Mouse (Mus musculus) forebrain, embryonic 14.5 days (tissue): Measurements from ENCODE around the gene Rbl2. TPM values are rescaled to one million over a fixed set of nuclear protein-coding genes. Genes with fewer than 3 reads are reported as not detected.

Experiments
- ATAC-seq: fragments of 200-750 bp; cut with Nextera tagmentation; 2 replicates; pipeline ENCODE4 v1.8.0; 2017; ENCODE audit warnings: mild to moderate bottlenecking, moderate library complexity
- DNase-seq: peaks from one replicate; pipeline ENCODE4 v3.0.0-alpha.2; 2015; ENCODE audit warnings: low spot score
- H3K27ac ChIP-seq: fragments of 300-500 bp; sonication (generic); 2 replicates; pipeline ENCODE4 v1.5.1; 2014; ENCODE audit warnings: low read depth, mild to moderate bottlenecking, control low read depth, low read length, moderate library complexity
- H3K27me3 ChIP-seq: fragments of 300-500 bp; sonication (generic); replicated peaks from 2 replicates; pipeline ENCODE4 v1.6.1; 2014; ENCODE audit warnings: low read length, control low read depth, mixed read lengths; ENCODE audit not compliant: control insufficient read depth, insufficient read depth
- H3K36me3 ChIP-seq: fragments of 300-500 bp; sonication (generic); 2 replicates; pipeline ENCODE4 v1.6.1; 2014; ENCODE audit warnings: low read length, control low read depth; ENCODE audit not compliant: control insufficient read depth, insufficient read depth
- H3K4me1 ChIP-seq: fragments of 300-500 bp; sonication (generic); 2 replicates; pipeline ENCODE4 v1.6.1; 2014; ENCODE audit warnings: antibody characterized with exemption, low read length, control low read depth; ENCODE audit not compliant: control insufficient read depth, insufficient read depth
- H3K4me2 ChIP-seq: fragments of 300-500 bp; sonication (generic); 2 replicates; pipeline ENCODE4 v1.6.1; 2014; ENCODE audit warnings: mild to moderate bottlenecking, control low read depth, low read length
- H3K4me3 ChIP-seq: fragments of 300-500 bp; sonication (generic); 2 replicates; pipeline ENCODE4 v1.5.1; 2014; ENCODE audit warnings: low read depth, low read length, control low read depth
- H3K9ac ChIP-seq: fragments of 300-500 bp; sonication (generic); 2 replicates; pipeline ENCODE4 v1.6.1; 2014; ENCODE audit warnings: mild to moderate bottlenecking, low read length, control low read depth, moderate library complexity
- H3K9me3 ChIP-seq: fragments of 300-500 bp; sonication (generic); replicated peaks from 2 replicates; pipeline ENCODE4 v1.6.1; 2016; ENCODE audit warnings: low read length, control low read depth, mixed read lengths; ENCODE audit not compliant: control insufficient read depth
- WGBS: fragments of 180-500 bp; shearing (Covaris S2); extraction: QIAGEN DNeasy Blood & Tissue Kit; methylation state at CpG from one replicate; pipeline ENCODE4 v1.1.7; 2014; 5-methylcytosine and 5-hydroxymethylcytosine counted together
- polyA plus RNA-seq: library from polyadenylated mRNA; unstranded; fragments of >200 nt; fragmentation: Nextera tagmentation; extraction: Ambion mirVana; gene quantifications from 2 replicates; pipeline ENCODE4 v1.2.1, GENCODE M21; 2014

Rbl2 gene
- polyA plus RNA-seq, 1 experiment from 2014 or later, result 14.6 TPM

DNA sequence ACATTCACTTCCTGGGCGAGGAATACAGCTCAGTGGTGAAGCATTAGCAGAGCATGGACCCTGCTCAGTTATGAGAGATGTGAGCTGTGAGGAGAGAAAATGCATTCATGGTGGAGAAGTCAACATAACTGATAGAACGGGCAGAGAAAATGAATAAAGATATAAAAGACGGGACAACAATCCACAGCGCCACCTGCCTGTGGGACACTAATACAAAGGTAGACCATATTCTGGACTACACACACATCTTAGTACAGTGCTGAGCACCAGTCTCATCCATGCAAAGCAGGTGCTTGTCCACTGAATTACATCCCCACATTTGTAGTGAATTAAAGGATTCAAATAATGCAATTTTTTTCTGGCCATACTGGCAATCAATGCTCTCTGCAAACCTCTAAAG is 47.7 kb downstream of the Rbl2 start:
- no peak overlapping the region for H3K4me3 ChIP-seq
- no peak overlapping the region for H3K4me2 ChIP-seq
- H3K27ac ChIP-seq, result no peak overlapping the region
- no peak overlapping the region for H3K9ac ChIP-seq
- ATAC-seq (no peak), DNase-seq (no peak)
- H3K4me1 ChIP-seq, result no peaks in the 10 kb centered on the region
- peaks cover 84% of the 10 kb centered on the region for H3K36me3 ChIP-seq
- 91% methylated on average over 4 of the region's 4 CpGs for WGBS
- no peaks in the 10 kb centered on the region for H3K9me3 ChIP-seq
- H3K27me3 ChIP-seq, result no peaks in the 10 kb centered on the region

DNA sequence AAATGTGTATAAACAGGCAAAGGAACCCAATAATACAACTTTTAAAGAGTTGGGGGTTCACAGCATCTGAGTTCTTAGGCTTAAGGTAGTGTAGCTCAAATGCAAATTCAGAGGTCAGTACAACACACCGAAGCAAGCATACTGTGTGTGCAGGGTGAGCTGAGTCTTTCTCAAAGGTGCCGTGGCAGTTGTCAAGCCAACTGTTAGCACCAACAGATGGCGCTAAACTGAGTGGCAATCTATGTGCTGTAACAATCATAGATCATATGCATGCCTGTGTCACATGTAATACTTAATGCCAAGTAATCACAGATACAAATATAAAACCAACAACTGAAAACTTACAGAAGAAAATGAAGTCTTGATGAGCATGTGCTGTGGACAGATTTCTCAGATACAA is 48.3 kb downstream of the Rbl2 start:
- 80% methylated on average over 3 of the region's 3 CpGs for WGBS
- H3K27me3 ChIP-seq, result no peaks in the 10 kb centered on the region
- peaks cover 85% of the 10 kb centered on the region for H3K36me3 ChIP-seq

DNA sequence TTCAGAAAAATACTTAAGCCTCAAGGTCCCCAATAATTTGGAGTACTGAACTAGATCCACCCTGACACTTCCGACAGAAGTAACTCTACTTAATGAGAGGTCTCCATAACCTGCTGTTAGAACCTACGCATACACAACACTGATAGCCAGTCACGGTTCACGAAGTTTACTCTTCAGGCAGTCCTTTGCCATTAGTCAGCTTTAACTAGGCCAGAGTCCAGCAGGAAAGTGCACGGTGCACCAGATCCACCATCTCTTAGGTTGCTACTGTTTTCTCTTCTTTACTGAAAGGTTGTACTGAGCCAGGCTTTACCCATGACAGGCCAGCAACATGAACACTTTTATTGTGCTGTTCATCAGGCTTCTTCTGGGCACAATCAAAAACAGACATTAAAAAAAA is 54.5 kb downstream of the Rbl2 start:
- Histone ChIP-seq H3K4me1 (no peaks in the 10 kb centered on the region), H3K4me2 (no peak overlapping the region), H3K27ac (no peak overlapping the region), H3K9me3 (no peaks in the 10 kb centered on the region), H3K4me3 (no peak overlapping the region), H3K36me3 (peaks cover 93% of the 10 kb centered on the region), H3K9ac (no peak overlapping the region), H3K27me3 (no peaks in the 10 kb centered on the region)
- DNase-seq (no peak), ATAC-seq (no peak)
- WGBS, result 94% methylated on average over 5 of the region's 5 CpGs

More for the DNA sequence above, 48.3 kb downstream of the Rbl2 start:
- no peak overlapping the region for H3K4me2 ChIP-seq
- H3K9ac ChIP-seq, result no peak overlapping the region
- ATAC-seq (no peak), DNase-seq (peak; percentile 24)
- no peak overlapping the region for H3K4me3 ChIP-seq
- no peaks in the 10 kb centered on the region for H3K9me3 ChIP-seq
- H3K4me1 ChIP-seq, result no peaks in the 10 kb centered on the region
- no peak overlapping the region for H3K27ac ChIP-seq

DNA sequence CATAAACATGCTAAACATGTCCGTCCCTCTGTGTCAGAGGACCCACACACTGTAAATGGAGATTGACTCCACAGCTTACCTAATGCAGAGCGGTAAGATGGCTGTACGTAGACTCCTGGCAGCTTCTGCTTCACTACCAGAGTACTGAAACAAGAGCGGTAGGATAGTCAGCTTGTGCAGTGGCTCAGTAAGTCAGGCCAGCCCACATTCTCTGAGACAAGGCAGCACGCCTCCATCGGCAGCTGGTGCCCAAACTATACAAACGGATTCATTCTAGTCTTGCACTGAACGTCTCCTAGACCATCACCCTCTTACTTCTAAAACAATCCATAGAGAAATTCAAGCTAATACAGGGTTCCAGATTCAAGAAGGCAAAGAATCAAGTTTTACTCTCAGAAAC is 56.9 kb downstream of the Rbl2 start:
- no peaks in the 10 kb centered on the region for H3K27me3 ChIP-seq
- ATAC-seq (no peak), DNase-seq (no peak)
- 92% methylated on average over 8 of the region's 8 CpGs for WGBS
- H3K4me1 ChIP-seq, result no peaks in the 10 kb centered on the region
- peaks cover 82% of the 10 kb centered on the region for H3K36me3 ChIP-seq
- H3K4me2 ChIP-seq, result no peak overlapping the region
- no peak overlapping the region for H3K27ac ChIP-seq
- H3K4me3 ChIP-seq, result no peak overlapping the region
- no peak overlapping the region for H3K9ac ChIP-seq
- H3K9me3 ChIP-seq, result no peaks in the 10 kb centered on the region

DNA sequence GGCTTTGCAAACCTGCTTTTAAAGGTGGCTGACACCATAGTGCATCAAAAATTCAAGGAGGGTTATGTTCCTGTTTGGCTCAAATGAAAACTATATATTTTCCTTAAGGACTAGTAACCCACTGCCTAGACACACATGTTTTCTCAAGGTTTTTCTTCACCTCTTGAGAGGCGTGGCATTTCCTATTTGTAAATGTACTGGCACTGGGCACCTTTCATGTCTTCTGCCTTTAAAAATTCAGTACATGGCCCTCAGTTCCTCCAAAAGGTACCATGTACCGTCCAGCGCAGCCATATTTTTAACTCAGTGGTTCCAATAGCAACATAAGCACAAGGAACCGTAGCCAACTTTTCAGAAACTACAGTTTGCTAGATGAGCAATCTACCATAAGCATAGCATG is 62.9 kb downstream of the Rbl2 start:
- no peak overlapping the region for H3K27ac ChIP-seq
- ATAC-seq (no peak), DNase-seq (no peak)
- H3K4me3 ChIP-seq, result peak overlapping the region; percentile 91
- H3K36me3 ChIP-seq, result peaks cover 27% of the 10 kb centered on the region
- H3K27me3 ChIP-seq, result no peaks in the 10 kb centered on the region
- peaks cover 10% of the 10 kb centered on the region for H3K4me1 ChIP-seq
- no peaks in the 10 kb centered on the region for H3K9me3 ChIP-seq
- 80% methylated on average over 4 of the region's 4 CpGs for WGBS
- peak overlapping the region; percentile 84 for H3K9ac ChIP-seq
- peak overlapping the region; percentile 88 for H3K4me2 ChIP-seq

DNA sequence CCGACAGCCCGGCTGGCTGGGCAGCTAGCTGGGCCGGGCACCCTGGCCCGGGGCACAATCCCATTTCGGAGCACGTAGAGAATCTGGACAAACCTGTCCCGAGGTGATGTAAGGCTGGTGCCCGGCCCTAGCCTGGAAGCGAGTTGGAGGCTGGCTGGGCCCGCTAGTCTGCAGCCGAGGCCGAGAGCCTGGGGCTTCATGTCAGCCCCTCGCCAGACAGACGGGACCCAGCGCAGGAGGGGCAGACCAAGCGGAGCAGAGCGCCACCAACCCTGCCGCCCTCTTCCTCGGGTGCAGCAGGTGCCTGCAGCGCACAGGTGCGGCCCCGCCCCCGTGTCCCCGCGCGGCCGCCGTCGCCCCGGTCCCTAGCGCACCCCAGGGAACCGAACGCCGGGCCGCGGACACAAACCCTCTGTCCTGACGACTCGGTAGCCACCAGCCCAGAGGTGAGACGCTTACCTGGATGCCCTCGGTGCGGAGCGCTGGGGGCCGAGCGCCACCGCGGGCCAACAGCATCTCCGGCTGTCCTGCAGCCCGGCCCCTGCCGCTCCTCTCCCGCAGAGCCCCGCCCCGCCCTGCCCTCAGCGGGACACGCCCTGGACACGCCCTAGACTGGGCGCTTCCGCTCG is 63.7 kb downstream of the Rbl2 start:
- H3K9ac ChIP-seq, result peak overlapping the region; percentile 84
- H3K9me3 ChIP-seq, result no peaks in the 10 kb centered on the region
- H3K4me2 ChIP-seq, result peak overlapping the region; percentile 88
- ATAC-seq, result no peak
- H3K27me3 ChIP-seq, result no peaks in the 10 kb centered on the region
- DNase-seq, result no peak
- H3K36me3 ChIP-seq, result peaks cover 20% of the 10 kb centered on the region
- peak overlapping the region; percentile 91 for H3K4me3 ChIP-seq
- peaks cover 10% of the 10 kb centered on the region for H3K4me1 ChIP-seq
- peak overlapping the region; percentile 22 for H3K27ac ChIP-seq
- WGBS, result 0% methylated on average over 46 of the region's 58 CpGs

DNA sequence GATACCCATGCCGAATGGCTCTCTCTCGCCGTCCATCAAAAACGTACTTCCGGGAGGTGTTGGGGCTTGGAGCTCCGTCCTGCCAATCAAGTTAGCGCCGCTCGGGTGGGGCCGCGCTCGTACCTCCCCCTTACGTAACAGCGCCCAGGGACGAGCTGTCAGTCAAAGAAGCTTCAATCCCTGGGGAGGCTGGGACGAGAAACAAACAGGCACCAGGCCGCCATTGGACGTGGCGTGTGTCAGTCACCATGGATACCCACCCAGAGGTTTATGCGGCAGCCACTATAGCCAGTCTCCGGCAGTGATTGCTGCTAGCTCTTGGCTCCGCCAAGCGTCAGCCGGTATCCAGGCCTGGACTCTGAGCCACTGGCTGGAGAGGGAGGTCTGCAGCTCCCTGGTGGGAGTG is 64.2 kb downstream of the Rbl2 start:
- under 1% methylated on average over 24 of the region's 24 CpGs for WGBS

DNA sequence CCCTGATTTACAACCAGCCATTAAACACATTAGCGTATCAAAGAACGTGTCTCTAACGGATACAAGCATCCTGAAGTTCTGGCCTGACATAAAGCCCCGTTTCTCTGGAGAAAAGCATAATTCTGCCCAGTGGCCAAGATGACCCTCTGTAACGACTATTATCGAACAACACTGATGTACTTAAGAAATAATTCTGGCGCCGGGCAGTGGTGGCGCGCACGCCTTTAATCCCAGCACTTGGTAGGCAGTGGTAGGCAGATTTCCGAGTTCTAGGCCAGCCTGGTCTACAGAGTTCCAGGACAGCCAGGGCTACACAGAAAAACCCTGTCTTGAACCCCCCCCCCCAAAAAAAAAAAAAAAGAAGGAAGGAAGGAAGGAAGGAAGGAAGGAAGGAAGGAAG is 64.8 kb downstream of the Rbl2 start:
- Histone ChIP-seq H3K9me3 (no peaks in the 10 kb centered on the region), H3K4me1 (peaks cover 10% of the 10 kb centered on the region), H3K9ac (no peak overlapping the region), H3K4me3 (no peak overlapping the region; the same call in 1 of the 2 replicates), H3K4me2 (peak overlapping the region; percentile 27), H3K27me3 (no peaks in the 10 kb centered on the region), H3K27ac (peak overlapping the region; percentile 22), H3K36me3 (peaks cover 10% of the 10 kb centered on the region; the same call in 1 of the 2 replicates)
- WGBS, result 44% methylated on average over 12 of the region's 12 CpGs
- no peak for DNase-seq
- ATAC-seq, result no peak

More for the DNA sequence above, 64.2 kb downstream of the Rbl2 start:
- Histone ChIP-seq H3K4me1 (peaks cover 10% of the 10 kb centered on the region), H3K4me3 (peak overlapping the region; percentile 91), H3K27ac (peak overlapping the region; percentile 22), H3K9me3 (no peaks in the 10 kb centered on the region), H3K27me3 (no peaks in the 10 kb centered on the region), H3K36me3 (peaks cover 15% of the 10 kb centered on the region), H3K4me2 (peak overlapping the region; percentile 27), H3K9ac (peak overlapping the region; percentile 84; the same call in 1 of the 2 replicates)
- peak; percentile 99 for ATAC-seq
- peak; percentile 100 for DNase-seq

DNA sequence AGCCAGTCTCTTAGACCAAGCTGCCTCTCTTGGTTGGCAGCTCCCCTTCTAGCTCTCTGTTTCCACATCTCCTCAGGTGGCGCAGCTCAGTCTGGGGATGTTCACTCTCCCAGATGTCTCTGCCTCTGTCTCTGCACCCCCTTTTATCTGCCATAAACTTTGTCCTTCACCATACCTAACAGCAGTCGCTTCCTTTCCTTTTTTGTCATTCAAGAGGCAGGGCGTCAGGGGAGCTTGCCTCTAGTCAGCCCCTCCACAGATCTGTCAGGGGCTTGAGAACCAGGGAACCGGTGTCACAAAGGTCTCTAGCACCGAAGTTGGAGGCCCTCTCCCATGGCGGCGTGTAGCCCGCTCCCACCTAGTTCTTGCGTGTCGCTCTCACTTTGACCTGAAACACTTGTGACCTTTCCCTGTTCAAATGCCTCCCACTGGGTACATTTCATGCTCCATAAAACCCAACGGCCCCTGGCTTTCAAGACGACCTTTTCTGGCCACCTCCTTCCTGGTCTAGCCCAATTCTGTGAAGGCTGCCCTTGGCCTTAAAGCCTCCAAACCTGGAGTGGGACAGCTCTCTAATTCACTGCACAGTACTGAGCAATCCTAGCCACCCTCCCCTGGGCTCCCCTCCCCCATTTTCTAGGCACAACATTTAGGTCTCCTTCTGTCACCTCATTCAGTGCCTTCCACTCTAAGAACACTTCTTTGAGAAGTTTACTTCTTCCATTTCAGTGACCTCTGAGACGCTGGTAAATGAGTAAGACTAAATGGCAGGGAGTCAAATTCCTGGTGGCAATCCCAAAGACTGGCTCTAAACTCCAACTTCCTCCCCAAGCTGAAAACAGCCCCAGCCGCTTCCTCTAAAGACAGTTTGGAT is 65.7 kb downstream of the Rbl2 start:
- DNase-seq (no peak), ATAC-seq (no peak)
- no peak overlapping the region for H3K4me2 ChIP-seq
- WGBS, result 68% methylated on average over 14 of the region's 14 CpGs
- no peaks in the 10 kb centered on the region for H3K27me3 ChIP-seq
- no peak overlapping the region for H3K4me3 ChIP-seq
- H3K4me1 ChIP-seq, result peaks cover 10% of the 10 kb centered on the region
- H3K9me3 ChIP-seq, result no peaks in the 10 kb centered on the region
- peak overlapping the region; percentile 30; the same call in 1 of the 2 replicates for H3K27ac ChIP-seq
- H3K9ac ChIP-seq, result no peak overlapping the region
- H3K36me3 ChIP-seq, result 0 out of 2 replicates have a peak, but pooled peaks cover 4% of the 10 kb centered on the region
